Mouse (Mus musculus) cortical plate, adult 2 months (tissue): ENCODE measurements around the gene Cd59a.
"Not testable (repeated sequence)": the region's sequence is repeated elsewhere in the genome, so short reads cannot be mapped to it uniquely, and the experiment has no call there.

ENCODE experiments used
- CTCF ChIP-seq: fragments of 200-500 bp; IDR thresholded peaks from 2 replicates; pipeline ENCODE4 v1.5.1; 2011; ENCODE audit warnings: mild to moderate bottlenecking, control low read depth, low read length; ENCODE audit not compliant: insufficient read depth; ENCODE audit errors: extremely low read depth
- POLR2A ChIP-seq: fragments of 200-500 bp; IDR thresholded peaks from 2 replicates; pipeline ENCODE4 v1.6.1; 2011; ENCODE audit warnings: mild to moderate bottlenecking, low read length, control low read depth; ENCODE audit not compliant: insufficient read depth; ENCODE audit errors: extremely low read depth

GRCm38 (mm10) chr2:104068450-104068849 lies 27.2 kb upstream of the Cd59a start, which contains the start of gene Gm10799:
- not testable (repeated sequence) for TF ChIP-seq CTCF, POLR2A
